Mouse (Mus musculus): ENCODE measurements around the gene Atxn7l1.
A peak's percentile ranks its signal among the peaks of the same experiment; 100 is the strongest.

Gene Atxn7l1

DNA sequence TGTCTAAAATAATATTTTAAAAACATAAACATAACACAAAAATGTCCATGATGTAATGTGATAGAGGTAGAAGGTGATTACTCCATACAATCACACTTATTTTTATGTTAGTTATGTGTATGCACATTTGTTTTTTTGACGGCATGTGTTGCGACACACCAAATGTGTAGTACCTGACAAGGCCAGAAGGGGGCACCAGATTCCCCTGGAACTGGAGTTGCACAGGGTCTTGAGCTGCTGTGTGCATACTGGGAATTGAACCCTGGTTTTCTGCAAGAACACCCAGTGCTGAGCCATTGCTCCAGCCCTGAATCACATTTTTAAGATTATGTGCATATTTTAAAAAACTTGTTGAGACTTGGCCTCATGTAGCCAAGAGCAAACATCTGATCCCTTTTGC, 133.3 kb downstream of the Atxn7l1 start:
- DNase-seq = peak; percentile 84

GRCm38 (mm10) chr12:33284344-33284936, 136.9 kb downstream of the Atxn7l1 start:
- DNase-seq = no peak

- DNase-seq = no peak
Measured at GRCm38 (mm10) chr12:33285354-33285753, 137.9 kb downstream of the Atxn7l1 start.

DNA sequence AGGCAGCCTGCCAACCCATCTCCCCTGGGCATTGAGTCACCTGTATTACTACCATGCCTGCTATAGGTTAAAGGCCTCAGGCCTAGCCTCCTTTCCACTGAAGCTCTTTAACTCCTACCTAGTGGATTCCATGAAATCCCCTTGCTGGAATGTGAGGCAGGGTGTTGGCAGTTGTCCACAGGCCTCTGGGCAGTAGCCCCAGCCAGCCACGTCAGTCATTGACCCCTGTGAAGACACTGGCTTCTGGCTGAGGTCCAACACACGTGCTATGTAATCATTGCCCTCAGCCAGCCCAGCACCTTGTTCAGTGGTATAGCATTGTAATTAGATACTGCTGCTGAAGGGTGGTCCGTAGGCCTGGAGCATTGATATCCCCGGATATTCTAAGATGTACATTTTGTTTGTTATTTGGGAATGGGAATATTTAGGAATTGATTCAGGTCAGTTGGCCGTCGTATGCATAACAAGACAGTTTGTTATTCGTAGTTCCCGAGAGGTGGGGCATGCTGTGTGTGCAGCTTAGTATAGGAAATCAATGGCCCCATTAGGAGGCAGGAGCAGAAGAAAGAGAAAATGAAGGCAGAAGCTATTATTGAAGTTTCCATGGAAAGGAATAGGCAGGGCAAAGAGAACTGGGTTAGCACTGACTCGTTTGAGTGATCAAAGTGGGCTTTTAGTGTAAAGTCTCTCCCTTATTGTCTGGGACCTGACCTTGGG, 138.6 kb downstream of the Atxn7l1 start:
- peak; percentile 19 for DNase-seq

- DNase-seq = no peak
Measured at GRCm38 (mm10) chr12:33287686-33288085, 140.2 kb downstream of the Atxn7l1 start.

DNA sequence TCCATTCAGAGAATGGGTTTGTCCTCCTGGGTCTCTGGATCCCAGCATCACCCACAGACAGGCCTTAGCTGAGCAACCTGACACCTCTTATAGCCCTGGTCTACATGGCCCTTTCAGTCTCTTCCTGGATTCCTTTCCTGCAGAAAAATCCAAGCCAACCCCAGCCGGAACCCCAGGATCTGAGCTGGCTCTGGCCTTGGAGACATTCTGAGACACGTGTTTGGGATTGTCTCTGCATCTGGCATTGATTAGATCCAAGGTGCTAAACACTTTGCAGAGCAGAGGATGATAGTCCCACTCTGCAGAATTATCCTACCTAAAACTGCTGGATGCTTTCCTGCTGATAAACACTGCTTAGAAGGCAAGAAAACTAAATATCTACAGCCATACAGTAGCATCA, 141.3 kb downstream of the Atxn7l1 start:
- no peak for DNase-seq

DNA sequence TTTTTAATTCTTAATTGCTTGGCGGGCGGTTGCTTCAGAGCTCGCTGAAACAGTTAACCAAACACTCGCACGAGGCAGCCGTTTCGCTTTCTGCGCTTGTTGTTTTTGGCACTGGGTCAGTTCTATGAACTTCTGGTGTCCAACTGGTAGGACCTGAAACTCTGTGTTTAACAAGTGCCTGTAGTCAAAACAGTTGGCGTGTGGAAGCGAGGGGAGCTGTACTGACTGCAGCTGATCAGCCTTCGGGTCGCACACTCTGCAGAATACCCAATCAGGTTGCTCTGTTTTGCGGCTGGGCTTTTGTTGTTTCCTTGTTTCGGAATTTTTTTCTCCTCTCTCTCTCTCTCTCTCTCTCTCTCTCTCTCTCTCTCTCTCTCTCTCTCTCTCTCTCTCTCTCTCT, 154.6 kb downstream of the Atxn7l1 start:
- peak; percentile 68 for DNase-seq

DNA sequence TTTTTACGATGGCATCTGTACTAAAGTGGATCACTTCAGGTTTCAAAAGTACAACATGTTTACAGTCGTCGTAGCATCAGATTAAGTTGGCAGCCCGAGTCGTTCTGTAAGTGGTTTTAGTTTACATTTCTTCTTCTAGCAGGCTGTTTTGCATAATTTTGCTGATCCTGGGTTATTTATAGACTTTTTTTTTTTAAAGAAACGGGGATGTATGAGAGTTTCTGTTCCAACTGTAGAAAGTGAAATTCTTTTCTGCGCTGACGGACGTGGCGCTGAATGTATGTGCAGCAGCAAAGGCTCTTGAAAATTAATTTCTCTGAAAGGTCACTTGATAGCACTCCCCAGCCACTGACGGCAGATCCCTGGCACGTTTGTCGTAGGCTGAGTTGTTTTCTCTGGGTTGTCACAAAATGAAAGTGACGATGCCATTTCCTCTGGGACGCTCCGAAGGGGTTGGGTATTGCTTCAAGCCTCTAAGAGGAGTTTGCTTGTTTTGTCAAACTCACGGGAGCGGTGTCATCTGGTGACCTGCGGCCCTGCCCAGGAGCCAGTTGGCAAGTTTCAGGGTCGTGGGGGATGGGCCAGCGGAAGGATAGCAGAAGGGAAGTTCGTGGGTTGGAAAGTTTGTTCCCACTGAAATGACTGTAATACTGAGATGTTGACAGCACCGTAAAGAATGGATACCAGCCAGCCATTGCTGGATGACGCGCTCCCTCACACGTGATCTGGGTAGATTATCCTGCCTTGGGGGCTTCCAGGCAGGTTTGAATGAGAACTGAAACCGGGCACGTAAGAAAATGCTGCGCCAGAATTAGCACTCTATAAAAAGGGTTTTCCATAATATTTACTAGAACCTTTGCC, 155.3 kb downstream of the Atxn7l1 start:
- DNase-seq = peak; percentile 68

DNA sequence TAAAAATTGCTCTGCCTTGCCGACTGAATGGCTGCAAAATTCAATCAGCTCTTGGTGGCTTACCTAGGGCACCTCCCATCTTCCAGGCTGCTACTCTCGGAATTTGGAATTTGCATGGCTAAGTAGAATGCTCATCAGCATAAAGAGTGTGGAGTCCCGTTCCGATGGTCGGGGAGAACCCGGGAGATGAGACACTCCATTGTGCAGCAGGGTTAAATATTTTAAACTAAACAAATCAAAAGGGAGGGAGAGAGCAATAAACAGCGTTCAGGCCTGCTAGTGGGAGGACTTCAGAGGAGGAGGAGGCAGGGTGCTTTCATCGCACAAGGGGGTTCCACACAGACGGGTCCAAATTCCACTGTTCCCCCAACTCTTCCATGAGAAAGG, 155.9 kb downstream of the Atxn7l1 start:
- DNase-seq = no peak

DNA sequence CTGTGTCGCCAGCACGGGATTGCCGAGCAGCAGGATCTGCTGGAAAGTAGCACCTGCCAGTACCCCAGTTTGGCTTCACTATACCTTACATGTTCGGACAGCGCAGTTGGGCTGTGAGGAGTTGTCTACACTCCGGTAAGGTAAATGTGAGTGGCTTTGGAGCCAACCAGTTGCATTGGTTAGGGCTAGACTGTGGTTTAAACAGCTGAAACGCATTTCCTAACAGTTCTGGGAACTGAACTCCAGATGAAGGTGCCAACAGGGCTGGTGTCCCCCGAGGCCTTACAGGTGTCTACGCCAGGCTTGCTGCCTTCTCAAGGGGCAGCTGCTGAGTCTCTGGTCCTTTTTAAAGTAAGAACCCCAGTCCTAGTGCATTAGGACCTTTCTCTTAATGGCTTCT, 157.6 kb downstream of the Atxn7l1 start:
- no peak for DNase-seq

DNA sequence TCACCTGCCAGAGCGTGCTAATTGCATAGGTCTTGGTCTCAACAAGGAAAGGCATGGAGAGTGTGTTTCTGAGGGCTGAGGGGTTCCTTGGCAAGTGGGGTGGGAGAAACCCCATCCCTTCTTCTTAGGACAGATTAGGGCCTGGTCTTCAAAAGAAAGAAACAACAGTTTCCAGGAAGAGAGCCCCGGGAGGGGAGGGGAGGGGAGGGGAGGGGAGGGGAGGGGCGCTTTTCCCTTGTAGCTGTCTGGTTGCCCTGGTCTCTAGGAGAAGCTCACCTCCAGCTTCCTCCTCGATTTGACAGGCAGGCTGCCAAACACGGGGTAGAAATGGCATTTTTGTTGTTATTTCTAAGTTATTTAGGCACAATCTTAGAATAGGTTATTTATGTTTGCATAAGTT, 159.0 kb downstream of the Atxn7l1 start:
- DNase-seq = peak; percentile 50

DNA sequence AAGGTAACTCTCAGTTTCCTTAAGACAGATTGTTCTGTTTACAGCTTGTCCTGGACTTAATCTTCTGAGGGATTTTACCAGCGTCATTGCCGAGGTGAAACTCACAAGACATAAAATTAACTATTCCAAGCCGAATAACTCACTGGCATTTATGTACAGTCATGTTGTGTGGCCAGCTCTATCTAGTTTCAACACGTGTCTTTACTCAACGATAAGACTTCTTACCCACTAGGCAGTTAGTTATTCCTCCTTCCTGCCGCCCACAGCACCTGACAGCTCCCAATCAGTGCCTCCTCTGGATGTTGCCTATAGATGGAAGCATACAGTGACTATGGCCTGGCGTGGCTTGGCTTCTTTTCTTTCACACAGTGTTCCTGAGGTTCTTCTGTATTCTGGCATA, 161.2 kb downstream of the Atxn7l1 start:
- DNase-seq = peak; percentile 47

DNA sequence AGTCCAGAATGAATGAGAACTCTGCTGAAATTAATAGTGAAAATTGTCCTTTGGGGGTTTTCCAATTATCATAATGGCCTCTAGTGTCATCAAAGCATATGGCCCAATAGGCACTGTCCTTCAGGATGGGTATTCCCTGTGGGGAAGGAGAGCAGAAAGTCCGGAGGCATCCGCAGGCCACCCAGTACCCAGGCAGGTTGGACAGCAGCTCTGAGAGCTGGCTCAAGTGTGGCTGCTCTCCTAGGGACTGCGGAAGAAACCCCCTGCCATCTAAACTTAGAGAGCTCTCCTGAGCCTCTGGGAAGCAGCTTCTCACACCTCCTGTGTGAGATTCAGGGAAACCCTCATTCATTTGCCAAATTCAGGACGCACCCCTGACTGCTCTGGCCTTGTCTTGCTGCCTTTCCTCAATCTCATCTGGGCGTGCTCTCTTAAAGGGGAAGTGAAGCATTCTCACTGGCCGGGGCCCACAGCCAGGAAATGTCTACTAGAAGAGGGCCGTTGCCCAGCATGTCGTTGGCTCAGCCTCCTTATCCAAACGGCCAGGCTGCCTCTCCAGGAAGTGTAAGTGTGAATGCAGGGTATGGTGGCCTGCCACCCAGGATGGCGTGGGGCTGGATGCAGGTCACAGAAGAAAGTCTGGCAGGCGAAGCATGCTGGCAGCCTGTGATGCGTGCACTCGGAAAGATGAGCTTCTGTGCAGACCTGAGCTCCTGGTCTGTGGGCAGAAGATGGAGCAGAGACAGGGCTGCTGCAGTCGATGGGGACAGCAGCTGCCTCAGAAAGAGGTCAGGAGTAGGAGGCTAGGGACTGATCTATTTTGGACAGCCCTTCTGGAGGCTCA, 166.6 kb downstream of the Atxn7l1 start:
- DNase-seq = peak; percentile 80

DNA sequence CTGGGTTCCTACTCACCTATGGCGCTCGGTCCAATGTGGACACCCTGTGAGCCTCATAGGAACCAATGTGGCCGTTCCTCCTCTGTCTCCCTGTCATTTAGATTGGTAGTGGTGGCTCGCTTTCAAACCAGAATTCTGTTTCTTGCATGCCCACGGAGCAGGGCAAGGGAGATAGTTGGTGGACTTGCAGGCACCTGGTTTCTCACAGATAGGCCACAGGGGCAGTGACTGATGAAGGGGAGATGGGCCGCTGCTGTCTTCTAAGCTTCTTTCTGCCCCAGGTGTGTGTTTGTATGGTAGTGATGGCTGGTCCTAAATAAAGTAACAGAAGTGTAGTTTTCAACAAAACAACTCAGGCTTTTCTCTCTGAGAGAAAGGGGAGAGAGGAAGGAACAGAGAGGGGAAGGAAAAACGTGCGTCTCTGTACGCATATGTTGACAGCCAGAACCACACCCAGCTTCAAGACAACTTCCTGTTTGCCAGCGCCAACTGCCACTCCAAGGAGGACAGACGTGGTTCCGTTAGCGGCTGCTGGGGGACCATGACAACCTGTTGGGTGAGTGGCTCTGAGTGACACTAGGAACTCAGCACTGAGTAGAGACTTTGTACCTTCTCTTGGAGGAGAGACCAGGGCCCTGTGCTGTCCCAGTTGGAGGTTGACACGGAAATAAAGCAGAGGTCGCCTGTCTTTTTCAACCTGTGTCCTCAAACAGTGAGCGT, 167.6 kb downstream of the Atxn7l1 start:
- peak; percentile 86 for DNase-seq

DNA sequence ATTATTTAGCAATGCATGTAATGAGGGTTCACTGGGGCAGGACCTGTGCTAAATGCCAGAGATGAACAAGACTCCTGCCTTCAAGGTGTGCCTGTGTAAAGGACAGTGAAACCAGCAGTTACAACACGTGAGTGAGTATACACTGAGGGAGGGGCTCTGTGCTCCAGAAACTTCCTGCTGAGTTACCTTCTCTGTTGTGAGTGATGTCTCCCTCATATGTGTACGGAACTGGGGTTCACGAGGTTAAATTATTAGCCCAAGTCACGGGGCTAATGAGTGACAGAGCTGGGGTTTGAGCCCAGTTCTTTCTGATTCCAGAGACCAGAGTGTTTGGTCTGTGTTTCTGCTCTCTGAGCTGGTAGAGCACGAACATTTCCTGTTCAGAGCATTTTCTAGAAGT, 168.3 kb downstream of the Atxn7l1 start:
- peak; percentile 34 for DNase-seq

DNA sequence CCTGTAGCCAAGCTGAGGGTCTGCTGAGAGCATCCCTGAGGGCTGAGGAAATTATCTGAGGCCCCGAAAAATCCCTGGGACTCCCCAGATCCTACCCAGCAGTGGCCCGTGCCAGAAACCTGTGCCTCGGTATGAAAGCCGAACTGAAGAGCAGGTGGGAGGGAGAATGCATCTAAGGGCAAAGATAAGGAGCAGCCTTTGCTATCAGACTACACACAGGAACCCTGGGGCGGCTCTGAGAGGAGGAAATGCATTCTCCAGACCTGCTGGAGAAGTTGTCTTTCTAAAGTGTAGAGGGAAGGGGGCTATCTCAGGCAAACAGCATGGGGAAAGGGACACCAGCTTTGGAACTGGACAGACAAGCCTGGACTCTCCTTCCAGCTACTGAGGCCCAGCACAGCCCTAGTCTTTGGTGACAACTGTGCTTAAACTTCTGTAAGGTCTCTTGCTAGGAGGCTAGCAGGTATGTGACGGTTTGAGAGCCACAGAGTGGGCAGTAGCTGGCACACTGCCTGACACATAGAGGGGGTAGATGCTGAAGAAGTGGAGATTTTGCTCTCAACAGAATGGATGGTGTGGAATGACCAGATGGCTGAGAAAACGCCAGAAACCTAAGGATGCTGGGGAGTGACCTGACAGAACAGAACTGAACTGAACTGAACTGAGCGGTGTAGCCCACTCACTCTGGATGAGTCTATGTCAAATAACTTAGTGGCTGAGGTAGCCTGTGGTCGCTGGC, 170.5 kb downstream of the Atxn7l1 start:
- peak; percentile 88 for DNase-seq

DNA sequence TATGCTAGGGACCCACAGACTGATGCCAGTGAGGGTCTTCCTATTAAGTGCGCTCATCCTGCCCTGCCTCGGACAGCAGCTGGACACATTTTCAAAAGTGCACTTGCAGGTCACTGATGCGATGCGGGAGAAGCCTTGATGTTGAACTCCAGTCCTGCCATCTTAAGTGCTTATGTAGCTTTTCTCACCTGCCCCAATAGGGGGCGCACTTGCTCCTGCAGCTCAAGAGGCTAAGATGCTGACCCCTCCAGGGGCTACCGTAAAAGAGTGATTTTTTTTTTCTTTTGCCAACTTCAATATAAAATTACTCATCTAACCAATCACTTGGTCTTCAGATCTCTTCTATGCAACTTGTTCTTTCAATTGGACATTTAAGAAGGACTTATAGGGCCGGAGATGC, 175.1 kb downstream of the Atxn7l1 start:
- peak; percentile 52 for DNase-seq

- DNase-seq = no peak
Measured at GRCm38 (mm10) chr12:33323821-33324220, 176.3 kb downstream of the Atxn7l1 start.

DNA sequence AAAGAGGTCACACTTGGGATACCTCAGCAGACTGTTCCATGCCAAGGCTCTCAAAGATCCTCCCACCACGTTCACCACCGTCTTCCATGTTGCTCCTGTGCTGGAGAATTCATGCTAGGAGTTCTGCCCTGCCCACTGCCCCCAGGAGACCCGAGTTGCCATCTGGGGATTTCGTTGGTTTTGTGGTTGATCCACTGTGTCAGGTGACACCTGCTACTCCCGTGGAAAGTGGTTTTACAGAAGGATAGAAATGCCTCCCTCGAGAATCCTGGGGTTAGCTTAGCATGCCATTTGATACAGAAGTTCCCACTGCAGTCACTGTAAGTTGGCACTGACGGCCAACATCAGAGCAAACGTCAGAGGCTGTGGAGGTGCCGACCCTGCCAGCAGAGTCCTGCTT, 177.9 kb downstream of the Atxn7l1 start:
- DNase-seq = no peak

GRCm38 (mm10) chr12:33332046-33332445, 184.6 kb downstream of the Atxn7l1 start:
- no peak for DNase-seq

- no peak for DNase-seq
Measured at GRCm38 (mm10) chr12:33332796-33333195, 185.3 kb downstream of the Atxn7l1 start.
